Mouse (Mus musculus) midbrain, embryonic 16.5 days (tissue): ENCODE measurements at regions not wholly inside any gene's neighbourhood (a gene's known extent, or its start where the extent isn't known, plus 50 kb on each side); places are given as distances from the start of the nearest gene placed in this dataset.

Source experiments
- ATAC-seq: fragments of 200-750 bp; cut with Nextera tagmentation; 2 replicates; pipeline ENCODE4 v1.8.0; 2017; ENCODE audit warnings: moderate TSS enrichment
- H3K27ac ChIP-seq: fragments of 300-500 bp; sonication (generic); 2 replicates; pipeline ENCODE4 v1.5.1; 2014; ENCODE audit warnings: mild to moderate bottlenecking, low read length, mixed read lengths
- H3K27me3 ChIP-seq: fragments of 300-500 bp; sonication (generic); 2 replicates; pipeline ENCODE4 v1.6.1; 2014; ENCODE audit warnings: low read depth, low read length, mixed read lengths; ENCODE audit not compliant: control insufficient read depth, insufficient read depth
- H3K36me3 ChIP-seq: fragments of 300-500 bp; sonication (generic); 2 replicates; pipeline ENCODE4 v1.6.1; 2014; ENCODE audit warnings: mild to moderate bottlenecking, low read length, moderate library complexity, mixed read lengths; ENCODE audit not compliant: control insufficient read depth, insufficient read depth
- H3K4me1 ChIP-seq: fragments of 300-500 bp; sonication (generic); 2 replicates; pipeline ENCODE4 v1.6.1; 2014; ENCODE audit warnings: mild to moderate bottlenecking, low read length, mixed read lengths; ENCODE audit not compliant: control insufficient read depth, insufficient read depth
- H3K4me2 ChIP-seq: fragments of 300-500 bp; sonication (generic); 2 replicates; pipeline ENCODE4 v1.6.1; 2014; ENCODE audit warnings: mild to moderate bottlenecking, low read length, mixed read lengths
- H3K4me3 ChIP-seq: fragments of 300-500 bp; sonication (generic); 2 replicates; pipeline ENCODE4 v1.5.1; 2014; ENCODE audit warnings: low read depth, mild to moderate bottlenecking, low read length, moderate library complexity, mixed read lengths
- H3K9ac ChIP-seq: fragments of 300-500 bp; sonication (generic); 2 replicates; pipeline ENCODE4 v1.6.1; 2014; ENCODE audit warnings: low read depth, low read length, mixed read lengths
- H3K9me3 ChIP-seq: fragments of 300-500 bp; sonication (generic); replicated peaks from 2 replicates; pipeline ENCODE4 v1.6.1; 2014; ENCODE audit warnings: mild to moderate bottlenecking, low read length, mixed read lengths; ENCODE audit not compliant: control insufficient read depth, poor library complexity, severe bottlenecking
- WGBS: fragments of 180-500 bp; shearing (Covaris S2); extraction: QIAGEN DNeasy Blood & Tissue Kit; methylation state at CpG from one replicate; pipeline ENCODE4 v1.1.7; 2014; 5-methylcytosine and 5-hydroxymethylcytosine counted together

DNA sequence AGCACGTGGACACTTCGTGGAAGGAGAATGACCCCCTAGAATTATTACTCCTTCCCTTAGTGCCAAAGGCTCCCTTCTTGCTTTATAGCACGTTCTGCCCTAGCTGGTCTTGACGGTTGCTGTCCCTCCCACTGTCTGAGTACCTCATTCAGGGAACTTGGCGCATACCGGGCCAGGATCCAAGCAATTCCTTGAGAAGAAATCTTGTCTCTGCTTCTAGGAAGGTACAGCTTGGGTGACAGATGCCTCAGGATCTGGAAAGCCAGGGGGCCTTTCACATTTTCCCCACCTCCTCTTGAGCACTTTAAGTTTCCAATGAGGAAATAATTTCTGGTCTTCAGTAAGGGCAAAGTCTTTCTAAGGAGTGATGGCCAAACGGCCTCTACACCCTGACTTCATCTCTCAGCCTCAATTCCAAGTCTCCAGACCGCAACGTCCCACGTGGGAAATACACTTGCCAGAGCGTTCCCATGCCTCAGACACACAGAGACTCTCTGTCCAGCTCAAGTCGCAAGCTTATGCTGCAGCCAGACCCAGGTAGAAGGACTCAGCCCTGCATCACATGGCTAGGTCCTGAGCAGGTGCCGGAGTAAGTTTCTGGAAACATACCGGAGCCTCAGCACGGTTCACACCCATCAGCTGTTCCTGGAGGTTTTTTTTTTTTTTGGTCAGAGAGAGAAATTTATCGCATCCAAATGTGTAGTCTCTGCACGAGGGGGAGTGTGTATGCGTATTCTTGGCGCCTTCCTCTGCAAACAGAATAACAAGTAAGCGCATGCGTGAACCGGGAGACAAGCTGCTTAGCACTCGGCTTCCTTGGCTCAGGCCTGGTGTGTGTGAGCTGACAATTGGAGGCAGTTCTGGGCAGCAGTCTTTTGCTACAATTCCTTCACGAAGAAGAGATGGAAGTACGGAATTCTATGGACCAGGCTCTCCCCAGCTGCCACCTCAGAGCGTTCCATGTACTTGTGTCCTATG, 171.7 kb upstream of the Kazn start:
- Histone ChIP-seq H3K27ac (peak overlapping the region; percentile 61), H3K9ac (no peak overlapping the region; the same call in 1 of the 2 replicates), H3K4me2 (peak overlapping the region; percentile 17; the same call in 1 of the 2 replicates), H3K27me3 (no peaks in the 10 kb centered on the region), H3K4me1 (peaks cover 32% of the 10 kb centered on the region), H3K4me3 (no peak overlapping the region), H3K9me3 (no peaks in the 10 kb centered on the region), H3K36me3 (no peaks in the 10 kb centered on the region)
- WGBS, result 59% methylated on average over 26 of the region's 26 CpGs
- 0 out of 2 replicates have a peak, but pooled peaks have one; percentile 63 for ATAC-seq

DNA sequence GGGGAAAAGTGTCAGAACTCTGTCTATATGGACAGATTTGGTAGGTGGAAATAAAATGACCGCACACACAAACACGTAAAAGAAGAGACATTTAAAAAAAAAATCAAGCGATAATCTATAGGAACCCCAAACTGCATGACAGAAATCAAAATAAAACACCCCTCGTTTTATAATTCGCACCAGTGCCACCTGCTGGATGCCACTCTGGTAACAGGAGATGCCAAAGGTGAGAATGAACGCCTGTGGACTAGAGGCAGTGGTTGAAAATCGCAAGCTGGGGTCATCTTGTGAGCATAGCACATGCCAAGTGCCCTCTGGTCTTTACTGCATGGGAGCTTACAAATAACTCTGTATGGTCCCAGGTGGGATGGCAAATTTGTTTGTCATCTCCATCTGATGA, 158.7 kb upstream of the Kazn start:
- no peak overlapping the region for H3K4me2 ChIP-seq
- no peaks in the 10 kb centered on the region for H3K4me1 ChIP-seq
- H3K4me3 ChIP-seq, result no peak overlapping the region
- no peaks in the 10 kb centered on the region for H3K27me3 ChIP-seq
- WGBS, result 81% methylated on average over 7 of the region's 7 CpGs
- H3K9ac ChIP-seq, result no peak overlapping the region
- no peak for ATAC-seq
- H3K9me3 ChIP-seq, result peaks cover 4% of the 10 kb centered on the region; the same call in 1 of the 2 replicates
- H3K36me3 ChIP-seq, result no peaks in the 10 kb centered on the region; the same call in 1 of the 2 replicates
- no peak overlapping the region for H3K27ac ChIP-seq

DNA sequence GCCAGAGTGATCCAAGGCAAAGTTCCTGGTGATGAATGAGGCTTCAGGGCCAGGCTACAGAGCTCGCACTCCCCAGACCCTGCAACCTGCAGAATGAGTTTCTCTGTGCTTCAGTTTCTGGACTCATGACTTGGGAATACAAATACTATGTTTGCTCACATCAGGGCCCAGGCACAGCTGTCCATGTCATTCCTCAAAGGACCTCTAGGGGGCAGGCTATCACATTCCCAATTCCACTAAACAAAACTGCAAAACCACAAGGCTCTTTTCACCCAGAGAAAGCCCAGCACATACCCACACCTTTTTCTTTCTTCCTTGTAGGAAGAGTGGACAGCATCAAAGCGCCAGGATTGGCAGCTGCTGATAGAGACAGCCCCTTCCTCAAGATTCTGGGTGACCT, 153.7 kb upstream of the Kazn start:
- no peak overlapping the region for H3K4me3 ChIP-seq

DNA sequence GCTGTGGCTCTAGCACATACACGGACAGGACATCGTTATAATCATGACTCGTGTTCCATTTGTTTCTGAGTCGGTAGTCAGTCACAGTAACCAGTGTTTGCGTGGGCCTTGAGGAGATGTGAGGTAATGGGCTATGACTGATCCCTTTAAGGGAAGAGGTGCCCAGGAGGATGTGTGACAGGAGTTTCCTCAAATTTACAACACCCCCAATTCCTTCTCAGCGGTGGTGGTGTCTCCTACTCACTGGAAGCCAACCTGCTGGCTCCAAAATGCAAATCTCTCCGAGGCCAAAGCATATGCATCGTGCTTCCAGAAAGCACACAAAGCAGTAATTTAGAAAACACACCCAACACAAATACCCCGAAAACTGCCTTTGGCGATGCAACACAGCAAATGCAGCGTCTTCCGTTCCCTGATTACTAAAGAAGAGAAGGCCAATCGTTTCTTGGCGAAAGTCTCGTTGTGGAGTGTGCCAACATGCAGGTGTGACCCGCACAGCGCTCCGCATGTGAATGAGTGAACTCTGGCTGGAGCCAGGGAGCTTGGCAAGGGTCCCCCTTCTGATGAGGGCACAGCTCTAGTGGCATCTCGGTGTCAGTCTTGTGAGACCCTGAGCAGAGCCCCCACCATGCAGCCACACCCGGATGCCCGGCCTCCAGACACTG, 151.5 kb upstream of the Kazn start:
- ATAC-seq, result no peak

More for the DNA sequence above, 153.7 kb upstream of the Kazn start:
- WGBS, result 46% methylated on average over 2 of the region's 2 CpGs
- Histone ChIP-seq H3K4me2 (no peak overlapping the region), H3K9me3 (no peaks in the 10 kb centered on the region), H3K9ac (no peak overlapping the region), H3K27me3 (no peaks in the 10 kb centered on the region), H3K4me1 (peaks cover 10% of the 10 kb centered on the region; the same call in 1 of the 2 replicates), H3K27ac (no peak overlapping the region), H3K36me3 (no peaks in the 10 kb centered on the region; the same call in 1 of the 2 replicates)
- no peak for ATAC-seq

DNA sequence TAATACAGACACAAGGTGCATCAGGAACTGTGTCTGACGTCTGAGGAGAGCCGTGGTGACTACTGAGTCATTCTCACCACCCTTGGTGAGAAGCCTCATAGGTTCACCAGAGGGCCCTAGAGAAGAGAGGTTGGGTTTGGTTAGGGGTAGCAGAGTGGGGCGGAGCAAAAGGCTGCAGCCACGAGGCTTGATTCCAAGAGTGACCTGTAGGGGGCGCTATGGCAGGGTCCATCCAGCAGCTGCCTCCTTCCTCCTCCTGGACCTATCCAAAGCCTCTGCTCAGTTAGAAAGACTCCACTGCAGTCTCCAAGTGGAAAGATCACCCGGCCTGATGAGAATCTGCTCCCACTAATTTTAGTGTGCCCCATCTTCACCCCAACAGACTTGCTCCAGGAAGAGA, 149.3 kb upstream of the Kazn start:
- Histone ChIP-seq H3K4me1 (peaks cover 12% of the 10 kb centered on the region; the same call in 1 of the 2 replicates), H3K27ac (no peak overlapping the region), H3K9me3 (no peaks in the 10 kb centered on the region), H3K27me3 (no peaks in the 10 kb centered on the region), H3K36me3 (no peaks in the 10 kb centered on the region), H3K9ac (no peak overlapping the region), H3K4me2 (no peak overlapping the region), H3K4me3 (no peak overlapping the region)
- 85% methylated on average over 6 of the region's 6 CpGs for WGBS
- ATAC-seq, result no peak

More for the DNA sequence above, 151.5 kb upstream of the Kazn start:
- Histone ChIP-seq H3K27me3 (no peaks in the 10 kb centered on the region), H3K36me3 (no peaks in the 10 kb centered on the region; the same call in 1 of the 2 replicates), H3K27ac (0 out of 2 replicates have a peak overlapping the region, but pooled peaks have one; percentile 30), H3K9ac (no peak overlapping the region), H3K4me1 (peaks cover 10% of the 10 kb centered on the region; the same call in 1 of the 2 replicates), H3K9me3 (no peaks in the 10 kb centered on the region), H3K4me2 (no peak overlapping the region), H3K4me3 (no peak overlapping the region)
- WGBS, result 67% methylated on average over 21 of the region's 21 CpGs

DNA sequence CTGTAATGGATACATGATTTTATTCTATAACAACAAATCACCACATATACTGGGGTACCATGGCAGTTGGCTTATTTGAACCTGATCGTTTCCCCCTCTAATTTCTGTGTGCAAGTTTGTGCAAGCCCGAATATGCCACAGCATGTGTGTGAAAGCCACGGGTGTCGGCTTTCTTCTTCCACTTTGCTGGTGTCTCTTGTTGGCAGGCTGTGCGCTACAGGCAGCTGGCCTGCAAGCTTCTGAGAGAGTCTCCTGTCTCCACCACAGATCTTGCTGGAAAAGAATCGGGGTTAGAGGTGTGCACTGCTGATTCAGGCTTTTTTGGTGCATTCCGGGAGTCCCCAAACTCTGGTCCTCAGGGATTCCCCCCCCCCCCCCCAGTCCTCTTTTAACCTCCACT, 142.0 kb upstream of the Kazn start:
- Histone ChIP-seq H3K9ac (no peak overlapping the region), H3K4me2 (no peak overlapping the region), H3K9me3 (no peaks in the 10 kb centered on the region), H3K4me1 (peaks cover 21% of the 10 kb centered on the region), H3K4me3 (no peak overlapping the region), H3K27ac (no peak overlapping the region), H3K27me3 (no peaks in the 10 kb centered on the region), H3K36me3 (no peaks in the 10 kb centered on the region)
- no peak for ATAC-seq
- 66% methylated on average over 7 of the region's 7 CpGs for WGBS

DNA sequence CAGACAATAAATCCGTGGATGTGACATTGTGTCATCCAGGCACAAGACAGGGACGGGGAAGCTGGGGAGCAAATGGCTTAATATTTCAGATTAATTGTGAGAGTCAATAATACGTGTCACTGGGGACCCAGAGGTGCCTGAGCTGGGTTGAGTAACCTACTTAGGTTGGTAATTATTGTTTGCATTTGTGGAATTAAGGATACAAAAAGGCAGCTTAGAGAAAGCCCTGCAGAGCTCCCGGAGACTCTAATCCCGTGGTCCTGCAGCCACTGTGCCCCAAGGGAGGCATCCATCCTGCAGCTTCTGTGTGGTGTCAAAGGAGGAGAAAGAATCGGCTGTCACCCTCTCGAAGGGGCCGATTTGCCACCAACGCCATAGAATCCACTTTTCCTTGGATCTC, 139.3 kb upstream of the Kazn start:
- ATAC-seq, result no peak
- Histone ChIP-seq H3K4me3 (no peak overlapping the region), H3K9me3 (no peaks in the 10 kb centered on the region), H3K36me3 (no peaks in the 10 kb centered on the region), H3K9ac (0 out of 2 replicates have a peak overlapping the region, but pooled peaks have one; percentile 23), H3K27ac (no peak overlapping the region), H3K4me2 (no peak overlapping the region), H3K27me3 (no peaks in the 10 kb centered on the region), H3K4me1 (peaks cover 19% of the 10 kb centered on the region)
- 8% methylated on average over 9 of the region's 9 CpGs for WGBS

DNA sequence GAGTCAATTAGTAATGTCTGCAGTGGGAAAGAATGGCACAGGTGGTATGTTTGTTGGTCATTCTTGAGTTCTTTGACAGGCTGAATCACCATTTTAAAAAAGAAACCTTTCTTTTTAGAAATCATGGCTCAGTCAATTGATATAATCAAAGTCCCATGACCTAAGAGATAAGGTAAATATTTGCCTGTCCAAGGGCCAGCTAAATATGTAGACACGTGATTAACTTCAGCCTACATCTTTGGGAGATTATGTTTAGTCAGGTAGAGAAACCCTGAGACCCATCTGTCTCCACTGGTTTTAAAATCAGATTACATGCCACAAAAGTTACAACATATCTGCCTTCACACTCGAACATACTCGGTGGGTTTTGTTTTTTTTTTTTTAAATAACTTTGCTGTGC, 128.6 kb upstream of the Kazn start:
- Histone ChIP-seq H3K4me3 (no peak overlapping the region), H3K4me2 (no peak overlapping the region), H3K9me3 (no peaks in the 10 kb centered on the region; the same call in 1 of the 2 replicates), H3K36me3 (no peaks in the 10 kb centered on the region), H3K27me3 (no peaks in the 10 kb centered on the region), H3K9ac (no peak overlapping the region), H3K4me1 (no peaks in the 10 kb centered on the region), H3K27ac (no peak overlapping the region)
- WGBS, result 90% methylated on average over 3 of the region's 3 CpGs
- no peak for ATAC-seq
